Mouse (Mus musculus) kidney, adult 18-20 months (tissue): ENCODE measurements at regions not wholly inside any gene's neighbourhood (a gene's known extent, or its start where the extent isn't known, plus 50 kb on each side); places are given as distances from the start of the nearest gene placed in this dataset.
A peak's percentile ranks its signal among the peaks of the same experiment; 100 is the strongest.

Experiments used
- DNase-seq: peaks from one replicate; pipeline ENCODE4 v3.0.0; 2021

- DNase-seq: no peak
Measured at GRCm38 (mm10) chr9:26060834-26061233, 579.5 kb downstream of the Eepd1 start.

- DNase-seq: no peak
Measured at GRCm38 (mm10) chr9:26077057-26077456, 595.7 kb downstream of the Eepd1 start.

GRCm38 (mm10) chr9:26086524-26086923, 605.2 kb downstream of the Eepd1 start:
- no peak for DNase-seq

GRCm38 (mm10) chr9:26092061-26092687, 610.8 kb downstream of the Eepd1 start:
- DNase-seq: no peak

- DNase-seq: no peak
Measured at GRCm38 (mm10) chr9:26104136-26104535, 622.8 kb downstream of the Eepd1 start.

GRCm38 (mm10) chr9:26121986-26122385, 611.5 kb upstream of the B3gat1 start:
- peak; percentile 3 for DNase-seq

GRCm38 (mm10) chr9:26134587-26134986, 598.9 kb upstream of the B3gat1 start:
- no peak for DNase-seq
